Mouse (Mus musculus): ENCODE measurements around the gene Irf1.

DNA sequence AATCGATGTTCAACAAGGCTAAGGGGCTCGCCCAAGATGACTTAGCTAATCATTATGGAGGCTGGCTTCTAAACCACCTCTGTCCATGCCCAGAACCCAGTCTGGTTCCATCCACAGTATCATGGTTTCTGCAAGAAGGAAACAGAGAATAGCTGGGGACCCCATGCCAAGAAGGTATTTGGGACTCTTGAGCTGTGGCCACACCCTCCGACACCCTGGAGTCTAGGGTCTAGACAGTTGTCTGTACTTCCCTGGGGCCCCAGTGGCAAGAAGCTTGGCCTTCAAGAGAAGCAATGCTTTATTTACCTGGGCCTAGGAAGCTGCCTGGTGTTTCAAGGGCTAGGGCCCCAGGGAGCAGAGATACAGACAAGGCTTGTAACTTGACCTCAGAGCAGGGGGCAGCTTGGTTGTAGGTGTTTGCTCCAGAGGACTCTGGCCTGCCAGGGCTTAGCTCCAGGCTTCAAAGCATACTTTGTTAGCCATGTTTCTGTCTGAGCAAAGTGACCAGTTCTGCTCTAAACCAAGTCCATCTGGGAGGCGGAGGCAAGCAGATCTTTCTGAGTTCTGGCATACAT, 11.5 kb downstream of the Irf1 start:
- no peak for TF ChIP-seq POLR2A (IDR thresholded peaks at IDR 0.05; ENCODE audit: insufficient read length, low read depth)
- TF ChIP-seq REST (IDR thresholded peaks at IDR 0.05; ENCODE audit: insufficient read depth, insufficient read length) = no peak
- no peak for TF ChIP-seq MAX (IDR thresholded peaks at IDR 0.05; ENCODE audit: low read depth)
- TF ChIP-seq E2F4 (IDR thresholded peaks at IDR 0.05; ENCODE audit: insufficient read depth) = no peak

Data from myocyte (in vitro differentiated cells).